Mouse (Mus musculus): ENCODE results near the gene Chn1.

DNA sequence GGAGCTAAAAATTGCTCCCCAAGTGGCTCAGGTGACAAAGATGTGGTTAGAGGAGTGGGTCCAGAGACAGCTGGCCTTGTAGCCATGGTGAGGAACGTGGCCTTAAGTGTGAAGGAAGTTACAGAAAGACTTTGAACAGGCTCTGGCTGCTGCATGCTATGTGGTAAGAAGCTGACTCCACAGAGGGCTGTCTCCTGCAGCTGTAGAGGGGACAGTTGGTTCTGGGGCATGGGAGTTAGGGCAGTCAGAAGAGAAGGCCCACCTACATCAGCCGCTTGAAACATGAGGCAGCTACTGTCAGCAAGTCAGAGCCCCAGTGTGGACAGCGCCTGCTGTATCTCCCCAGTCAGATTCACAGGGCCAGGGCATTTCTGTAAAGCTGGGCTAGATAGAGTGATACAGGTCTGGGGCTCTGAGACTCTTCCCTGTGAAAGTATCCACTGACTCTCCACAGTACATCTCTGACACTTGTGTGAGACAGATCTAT, 165.4 kb downstream of the Chn1 start:
- TF ChIP-seq POLR2A (IDR thresholded peaks at IDR 0.05; ENCODE audit: control insufficient read depth in 1 of 2, insufficient read depth in 1 of 2, low read depth in 1 of 2, low read length in 2 of 2, poor library complexity in 1 of 2) (no peak), CTCF (IDR thresholded peaks at IDR 0.05 in 2 of 3, conservative IDR thresholded peaks at IDR 0.05 in 1 of 3; ENCODE audit: control insufficient read depth in 1 of 3, insufficient read depth in 1 of 3, low read depth in 2 of 3, low read length in 3 of 3, poor library complexity in 1 of 3, severe bottlenecking in 1 of 3) (no peak), HCFC1 (IDR thresholded peaks at IDR 0.05; ENCODE audit: low read depth, low read length) (no peak), EP300 (IDR thresholded peaks at IDR 0.05; ENCODE audit: low read depth in 1 of 2, low read length in 2 of 2) (no peak), ZNF384 (IDR thresholded peaks at IDR 0.05; ENCODE audit: low read depth, low read length) (no peak), TAL1 (IDR thresholded peaks at IDR 0.05; ENCODE audit: low read length) (no peak), E2F4 (IDR thresholded peaks at IDR 0.05; ENCODE audit: borderline replicate concordance, low read depth, low read length) (no peak), POLR2AphosphoS2 (IDR thresholded peaks at IDR 0.05; ENCODE audit: low read length) (no peak), CHD1 (IDR thresholded peaks at IDR 0.05; ENCODE audit: low read depth, low read length) (no peak), ZKSCAN1 (IDR thresholded peaks at IDR 0.05; ENCODE audit: low read depth, low read length) (no peak), SMC3 (IDR thresholded peaks at IDR 0.05; ENCODE audit: low read depth, low read length) (no peak), MYB (IDR thresholded peaks at IDR 0.05; ENCODE audit: low read depth, low read length) (no peak), ZC3H11A (IDR thresholded peaks at IDR 0.05; ENCODE audit: low read depth, low read length) (no peak), TBP (IDR thresholded peaks at IDR 0.05; ENCODE audit: low read depth, low read length) (no peak)

All from MEL (cell line).